Mouse (Mus musculus) megakaryocyte, embryonic 14.5 days (primary cell): ENCODE measurements around the gene Cngb1.

Source experiments
- FLI1 ChIP-seq: IDR thresholded peaks from 2 replicates; pipeline ENCODE4 v1.6.1; 2012; ENCODE audit warnings: low read length, inconsistent platforms, mixed read lengths
- GATA1 ChIP-seq: IDR thresholded peaks from 3 replicates; pipeline ENCODE4 v1.6.1; 2012; ENCODE audit warnings: mixed read lengths, low read length, inconsistent platforms, borderline replicate concordance

DNA sequence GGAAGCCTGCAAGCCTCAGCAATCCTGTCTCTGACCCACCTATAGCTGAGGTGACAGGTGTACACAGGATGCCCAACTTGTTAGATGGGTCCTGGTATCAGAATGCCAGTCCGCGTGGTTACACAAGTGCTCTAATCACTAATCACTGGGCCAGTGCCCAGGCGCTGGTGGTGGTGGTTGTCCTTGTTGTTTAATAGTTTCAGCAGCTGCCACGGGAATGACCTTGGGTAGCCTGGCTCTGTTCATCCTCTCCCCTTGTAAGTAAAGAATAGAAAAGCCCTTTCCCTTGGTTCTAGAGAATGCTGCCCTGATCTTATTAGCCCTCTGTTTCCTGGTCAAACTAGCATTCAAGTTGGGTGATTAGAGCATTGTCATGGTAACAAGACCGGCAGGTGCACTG is 35.3 kb upstream of the Cngb1 start:
- TF ChIP-seq FLI1 = no peak
- no peak for TF ChIP-seq GATA1
